Mouse (Mus musculus): ENCODE data around the gene Ipp. TPM values are rescaled to one million over a fixed set of nuclear protein-coding genes. Genes with fewer than 3 reads are reported as not detected.

The Ipp gene
- total RNA-seq, 2 experiments from 2014 or later: 19.0 to 20.8 TPM

GRCm38 (mm10) chr4:116557306-116558121, 50.2 kb downstream of the Ipp start, which contains the start of gene Gpbp1l1:
Gene Gpbp1l1, plus strand, starts transcription at chr4:116557658.
- DNase-seq (ENCODE audit: low spot score): peak; percentile 97

- peak; percentile 2 for DNase-seq (ENCODE audit: low spot score)
Measured at GRCm38 (mm10) chr4:116558151-116558882, 51.0 kb downstream of the Ipp start.

Other genes with a start within 250 kb of the Ipp start
- gene Mast2, start 43.4 kb upstream of the Ipp start, total RNA-seq (2021): 10 to 100 TPM; 90.1 to 90.3 TPM
- 10 to 100 TPM; 18.1 to 18.5 TPM for gene Tmem69, start 48.4 kb downstream of the Ipp start, total RNA-seq (2021)
- 10 to 100 TPM; 38.7 to 40.9 TPM for gene Gpbp1l1, start 50.1 kb downstream of the Ipp start, total RNA-seq (2021)
- 1 to 10 TPM; 1.3 to 1.7 TPM for gene Ccdc17, start 89.1 kb downstream of the Ipp start, total RNA-seq (2021)
- 10 to 100 TPM in 1 of 2 experiments, 1 to 10 TPM in 1; 9.1 to 10.6 TPM for gene Nasp, start 120.4 kb downstream of the Ipp start, total RNA-seq (2021)
- gene Akr1a1, start 144.1 kb downstream of the Ipp start, total RNA-seq (2021): 100 to 1,000 TPM; 182 to 198 TPM
- 100 to 1,000 TPM; 267 to 272 TPM for gene Prdx1, start 178.0 kb downstream of the Ipp start, total RNA-seq (2021)
- 10 to 100 TPM; 33.3 to 34.9 TPM for gene Mmachc, start 200.9 kb downstream of the Ipp start, total RNA-seq (2021)
- 1 to 10 TPM; 2.2 to 2.6 TPM for gene Ccdc163, start 201.0 kb downstream of the Ipp start, total RNA-seq (2021)
- 1 to 10 TPM; 1.6 to 1.8 TPM for gene Tesk2, start 213.4 kb downstream of the Ipp start, total RNA-seq (2021)